Mouse (Mus musculus): Measurements from ENCODE around the gene Gm9732.
"Not testable (repeated sequence)": the region's sequence is repeated elsewhere in the genome, so short reads cannot be mapped to it uniquely, and the experiment has no call there.

The Gm9732 gene

GRCm38 (mm10) chr14:43337646-43338045 lies 62.8 kb downstream of the Gm9732 start:
- in situ Hi-C loops (cut with MboI; ENCODE audit: low pct_unique_long_range_greater_than_20kb in 1 of 2, low sequenced_read_pairs in 2 of 2, unreplicated experiment in 1 of 2), result not testable (repeated sequence)

DNA sequence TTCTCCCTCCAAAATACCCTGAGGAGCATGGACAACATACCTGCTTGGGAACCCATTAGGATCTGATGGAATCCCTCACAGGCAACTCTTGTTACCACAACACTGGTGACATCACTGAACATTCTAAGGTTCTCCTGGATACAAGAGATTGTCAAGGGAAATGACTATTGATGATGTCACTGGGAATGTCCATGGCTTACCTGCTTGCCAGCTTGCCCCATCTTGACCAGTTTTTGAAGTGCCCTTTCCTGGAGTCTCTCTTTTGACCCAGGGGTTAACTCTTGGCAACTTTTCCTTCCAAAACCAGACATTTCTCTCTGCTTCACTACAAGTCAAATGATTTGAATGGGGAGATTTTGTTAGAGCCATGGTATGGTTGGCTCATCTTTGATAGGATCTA lies 72.9 kb downstream of the Gm9732 start, which contains the start of gene 1700001F09Rik:
Gene 1700001F09Rik (minus strand): TSS at position 101 of the 400 bp plus-strand sequence.
- in situ Hi-C loops (cut with MboI; ENCODE audit: low pct_unique_long_range_greater_than_20kb in 1 of 2, low sequenced_read_pairs in 2 of 2, unreplicated experiment in 1 of 2), result not testable (repeated sequence)

DNA sequence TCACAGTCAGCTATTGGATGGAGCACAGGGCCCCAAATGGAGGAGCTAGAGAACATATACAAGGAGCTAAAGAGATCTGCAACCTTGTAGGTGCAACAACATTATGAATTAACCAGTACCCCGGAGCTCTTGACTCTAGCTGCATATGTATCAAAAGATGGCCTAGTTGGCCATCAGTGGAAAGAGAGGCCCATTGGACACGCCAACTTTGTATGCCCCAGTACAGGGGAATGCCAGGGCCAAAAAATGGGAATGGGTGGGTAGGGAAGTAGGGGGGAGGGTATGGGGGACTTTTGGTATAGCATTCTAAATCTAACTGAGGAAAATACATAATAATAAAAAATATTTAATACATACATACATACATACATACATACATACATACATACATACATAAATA lies 78.1 kb downstream of the Gm9732 start:
- in situ Hi-C loops (cut with MboI; ENCODE audit: low pct_unique_long_range_greater_than_20kb in 1 of 2, low sequenced_read_pairs in 2 of 2, unreplicated experiment in 1 of 2), result not testable (repeated sequence)
